Mouse (Mus musculus) liver, embryonic 14.5 days (tissue): Measurements from ENCODE around the gene Eif4b. TPM values are rescaled to one million over a fixed set of nuclear protein-coding genes. Genes with fewer than 3 reads are reported as not detected.

Experiments used
- ATAC-seq: fragments of 200-750 bp; cut with Nextera tagmentation; 2 replicates; pipeline ENCODE4 v1.8.0; 2017; ENCODE audit warnings: moderate number of reproducible peaks, mild to moderate bottlenecking, moderate library complexity; ENCODE audit not compliant: insufficient read depth
- DNase-seq, 3 experiments: peaks; one replicate each; pipeline ENCODE4 v3.0.0-alpha.2; 2012 to 2013; ENCODE audit warnings: low read depth in 3 of 3, low spot score in 3 of 3
- H3K27ac ChIP-seq: fragments of 300-500 bp; sonication (generic); 2 replicates; pipeline ENCODE4 v1.5.1; 2014; ENCODE audit warnings: moderate library complexity, mild to moderate bottlenecking, control low read depth, inconsistent platforms
- H3K27me3 ChIP-seq: fragments of 300-500 bp; sonication (generic); 2 replicates; pipeline ENCODE4 v1.6.1; 2014; ENCODE audit warnings: mild to moderate bottlenecking, low read length, moderate library complexity; ENCODE audit not compliant: control insufficient read depth, insufficient read depth
- H3K36me3 ChIP-seq: fragments of 300-500 bp; sonication (generic); replicated peaks from 2 replicates; pipeline ENCODE4 v1.6.1; 2014; ENCODE audit warnings: low read depth; ENCODE audit not compliant: control insufficient read depth, insufficient read depth
- H3K4me1 ChIP-seq, 2 experiments: fragments of 200-500 bp in 1 of 2; fragments of 300-500 bp in 1 of 2; sonication (generic) in 1 of 2; replicated peaks; 2 replicates each; pipeline ENCODE4 v1.6.1; 2012 to 2014; ENCODE audit warnings: antibody characterized with exemption in 1 of 2, inconsistent platforms in 1 of 2, low read length in 1 of 2; ENCODE audit not compliant: control insufficient read depth in 2 of 2, insufficient read depth in 2 of 2
- H3K4me2 ChIP-seq: fragments of 300-500 bp; sonication (generic); 2 replicates; pipeline ENCODE4 v1.6.1; 2014; ENCODE audit warnings: low read depth, mild to moderate bottlenecking, control low read depth, moderate library complexity
- H3K4me3 ChIP-seq, 2 experiments: fragments of 200-500 bp in 1 of 2; fragments of 300-500 bp in 1 of 2; sonication (generic) in 1 of 2; 2 replicates each; pipeline ENCODE4 v1.5.1; 2012 to 2014; ENCODE audit warnings: low read depth in 2 of 2, low read length in 2 of 2, mild to moderate bottlenecking in 2 of 2, control low read depth in 1 of 2, inconsistent platforms in 1 of 2, moderate library complexity in 1 of 2; ENCODE audit not compliant: insufficient read depth in 1 of 2
- H3K9ac ChIP-seq: fragments of 300-500 bp; sonication (generic); replicated peaks from 2 replicates; pipeline ENCODE4 v1.6.1; 2014; ENCODE audit warnings: mild to moderate bottlenecking, control low read depth, moderate library complexity
- H3K9me3 ChIP-seq: fragments of 300-500 bp; sonication (generic); 2 replicates; pipeline ENCODE4 v1.6.1; 2016; ENCODE audit warnings: low read length, mixed read lengths; ENCODE audit not compliant: control insufficient read depth
- CTCF ChIP-seq: IDR thresholded peaks from 2 replicates; pipeline ENCODE4 v1.5.1; 2016; ENCODE audit warnings: antibody characterized with exemption, low read depth, control low read depth
- EP300 ChIP-seq: IDR thresholded peaks from 2 replicates; pipeline ENCODE4 v1.6.1; 2016; ENCODE audit warnings: antibody characterized with exemption, low read depth
- WGBS: fragments of 180-500 bp; shearing (Covaris S2); extraction: QIAGEN DNeasy Blood & Tissue Kit; methylation state at CpG from one replicate; pipeline ENCODE4 v1.1.7; 2014; ENCODE audit not compliant: insufficient replicate concordance; 5-methylcytosine and 5-hydroxymethylcytosine counted together
- polyA plus RNA-seq, 2 experiments: library from polyadenylated mRNA; depleted of rRNA in 1 of 2; stranded (reverse) in 1 of 2; unstranded in 1 of 2; fragments of >200 nt; fragmentation: Nextera tagmentation in 1 of 2; extraction: Ambion mirVana in 1 of 2; gene quantifications; 2 replicates each; pipeline versions ENCODE4 v1.2.1 to v1.2.3; 2012 to 2014

Gene Eif4b
- polyA plus RNA-seq, 2 experiments, result 47.8 to 66.4 TPM

GRCm38 (mm10) chr15:102099260-102099659 is 25.7 kb downstream of the Eif4b start:
- ATAC-seq (no peak), DNase-seq (no peak)
- Histone ChIP-seq H3K4me1 (peaks cover 0 to 15% of the 10 kb centered on the region in 2 experiments; a peak in 2 of 4 replicates), H3K9me3 (no peaks in the 10 kb centered on the region), H3K36me3 (peaks cover 22% of the 10 kb centered on the region), H3K9ac (no peak overlapping the region), H3K4me2 (peak overlapping the region; percentile 81; the same call in 1 of the 2 replicates), H3K27me3 (peaks cover 8% of the 10 kb centered on the region), H3K4me3 (no peak overlapping the region), H3K27ac (no peak overlapping the region)
- 46% methylated on average over 5 of the region's 5 CpGs for WGBS
- TF ChIP-seq EP300 (no peak), CTCF (no peak)

DNA sequence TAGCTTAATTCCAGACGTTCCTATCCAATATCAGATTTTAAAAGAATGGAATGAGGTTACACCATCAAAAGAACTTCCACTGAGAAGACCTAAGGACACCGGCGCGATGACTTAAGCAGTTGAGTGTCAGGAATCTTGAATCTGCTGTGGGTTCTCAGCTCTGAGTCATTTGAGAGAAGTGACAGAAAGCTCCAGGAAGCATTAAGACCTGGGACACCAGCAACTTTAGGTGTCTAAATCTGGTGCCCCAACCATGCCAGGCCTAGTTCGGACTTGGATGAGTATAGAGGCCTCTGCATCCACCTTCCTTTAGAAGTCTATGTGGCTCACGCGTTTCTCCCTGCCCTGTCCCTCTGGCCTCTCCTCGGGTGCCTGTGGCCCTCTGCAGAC is 26.2 kb downstream of the Eif4b start:
- no peak for ATAC-seq
- peaks cover 0 to 18% of the 10 kb centered on the region in 2 experiments; a peak in 2 of 4 replicates for H3K4me1 ChIP-seq
- no peak overlapping the region; the same call in 1 of the 2 replicates for H3K9ac ChIP-seq
- TF ChIP-seq EP300, result no peak
- TF ChIP-seq CTCF, result no peak
- no peaks in the 10 kb centered on the region for H3K9me3 ChIP-seq
- H3K4me3 ChIP-seq, result peak overlapping the region; percentile 38 to 51
- peaks cover 9% of the 10 kb centered on the region for H3K27me3 ChIP-seq
- peaks cover 17% of the 10 kb centered on the region for H3K36me3 ChIP-seq
- H3K4me2 ChIP-seq, result peak overlapping the region; percentile 81
- no peak for DNase-seq
- no peak overlapping the region for H3K27ac ChIP-seq
- WGBS, result 21% methylated on average over 8 of the region's 8 CpGs

DNA sequence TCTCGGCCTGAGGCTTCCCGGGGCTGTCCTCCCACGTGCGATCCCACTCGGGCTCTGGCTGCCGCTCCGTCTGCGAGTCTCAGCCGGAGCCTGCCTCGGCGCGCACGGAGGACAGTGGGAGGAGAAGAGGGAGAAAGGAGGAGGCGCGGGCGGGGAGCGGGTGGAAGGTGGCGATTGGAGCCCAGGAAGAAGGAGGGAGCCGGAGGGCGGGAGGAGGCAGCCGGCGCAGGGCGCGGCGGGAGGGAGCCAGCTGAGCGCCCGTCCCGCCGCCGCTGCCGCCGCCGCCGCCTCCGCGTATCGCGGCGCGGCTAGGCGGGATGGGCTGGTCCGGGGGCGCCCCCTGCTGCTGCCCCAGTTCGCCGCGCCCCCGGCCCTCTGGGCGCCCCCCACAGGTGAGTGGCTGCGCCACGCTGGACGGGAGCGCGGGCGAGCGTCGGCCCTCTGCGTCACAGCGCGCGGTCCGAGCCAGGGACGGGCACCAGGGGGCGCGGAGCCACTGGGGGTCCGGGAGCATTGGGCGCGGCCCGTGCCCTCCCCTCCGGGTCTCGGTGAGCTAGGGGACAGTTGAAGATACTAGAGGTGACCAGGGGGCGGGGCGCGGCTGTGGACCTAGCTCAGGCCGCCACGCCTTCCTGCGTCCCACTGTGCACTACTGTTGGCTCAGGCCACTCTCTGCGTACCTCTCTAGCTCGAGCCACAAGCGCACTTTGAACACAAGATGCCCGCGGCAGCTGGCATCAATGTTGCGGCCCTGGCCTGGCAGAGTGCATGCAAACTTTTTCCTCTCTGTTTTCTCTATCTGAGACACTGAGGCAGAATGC is 26.8 kb downstream of the Eif4b start, which contains the start of gene Tns2:
Tns2 (plus strand) TSS at position 253 of the 821 bp plus-strand sequence.
- H3K27me3 ChIP-seq, result peaks cover 9% of the 10 kb centered on the region
- no peaks in the 10 kb centered on the region for H3K9me3 ChIP-seq
- H3K4me2 ChIP-seq, result peak within 1 kb of the TSS; percentile 81
- WGBS, result under 1% methylated on average over 76 of the region's 82 CpGs
- no peak within 1 kb of the TSS for H3K27ac ChIP-seq
- no peak within 1 kb of the TSS; the same call in 1 of the 2 replicates for H3K9ac ChIP-seq
- DNase-seq (peak in 1 of 3 experiments; percentile 36), ATAC-seq (peak; percentile 51)
- TF ChIP-seq EP300 (no peak), CTCF (peak; percentile 37; the same call in 1 of the 2 replicates)
- H3K4me1 ChIP-seq, result peaks cover 0 to 18% of the 10 kb centered on the region in 2 experiments; a peak in 2 of 4 replicates
- H3K36me3 ChIP-seq, result peaks cover 12% of the 10 kb centered on the region
- peak within 1 kb of the TSS; percentile 38 to 51 for H3K4me3 ChIP-seq

DNA sequence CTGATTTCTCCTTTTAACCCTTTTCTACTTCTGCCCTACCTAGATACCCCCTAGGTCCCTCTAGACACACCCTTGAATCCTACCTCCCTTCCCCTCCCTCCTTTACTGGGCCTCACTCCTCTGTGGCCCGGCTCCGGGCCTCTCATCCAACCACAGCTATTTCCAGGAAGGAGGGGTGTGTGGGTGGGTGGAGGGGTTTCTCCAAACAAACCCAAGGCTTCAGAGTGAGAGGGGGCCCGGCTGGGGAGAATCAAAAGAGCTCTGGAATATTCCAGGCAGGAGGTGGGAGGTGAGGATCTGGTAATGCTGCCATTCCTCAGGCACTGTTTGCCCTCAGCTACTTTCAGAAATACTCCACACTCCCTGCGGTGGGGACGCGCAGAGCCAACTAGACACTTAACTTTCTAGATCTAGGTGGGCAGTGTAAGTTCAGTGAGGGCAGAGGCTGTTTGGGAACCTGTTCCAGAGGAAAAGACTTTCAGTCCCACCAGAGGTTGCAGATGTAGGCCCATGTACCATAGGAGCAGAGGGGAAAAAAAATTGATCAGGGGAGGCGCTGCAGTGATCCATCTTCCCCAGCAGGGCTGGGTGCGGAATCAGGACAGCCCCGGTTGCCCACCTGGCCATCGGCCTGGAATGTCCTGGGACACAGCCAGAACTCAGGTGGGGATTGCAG is 27.6 kb downstream of the Eif4b start:
- Histone ChIP-seq H3K9me3 (no peaks in the 10 kb centered on the region), H3K36me3 (peaks cover 5% of the 10 kb centered on the region), H3K4me2 (peak overlapping the region; percentile 81), H3K27me3 (peaks cover 9% of the 10 kb centered on the region), H3K27ac (no peak overlapping the region), H3K9ac (no peak overlapping the region), H3K4me1 (peaks cover 0 to 18% of the 10 kb centered on the region in 2 experiments; a peak in 2 of 4 replicates), H3K4me3 (peak overlapping the region in 1 of 2 experiments; percentile 51; a peak in 3 of 4 replicates)
- WGBS, result 38% methylated on average over 10 of the region's 10 CpGs
- no peak for TF ChIP-seq CTCF
- no peak for TF ChIP-seq EP300
- no peak for ATAC-seq
- DNase-seq, result no peak
